Mouse (Mus musculus) G1E (cell line): ENCODE measurements around the gene Unc45b.

Experiments
- CTCF ChIP-seq: IDR thresholded peaks from 2 replicates; pipeline ENCODE4 v1.5.1; 2012; ENCODE audit warnings: low read depth, low read length, inconsistent platforms, mixed read lengths
- GATA1 ChIP-seq: IDR thresholded peaks from 2 replicates; pipeline ENCODE4 v1.6.1; 2012; ENCODE audit warnings: borderline replicate concordance, low read length, inconsistent platforms, mixed read lengths
- GATA2 ChIP-seq: IDR thresholded peaks from 2 replicates; pipeline ENCODE4 v1.6.1; 2012; ENCODE audit warnings: low read depth, low read length, inconsistent platforms, borderline replicate concordance
- POLR2AphosphoS5 ChIP-seq: IDR thresholded peaks from 2 replicates; pipeline ENCODE4 v1.6.1; 2012; ENCODE audit warnings: low read depth, low read length, inconsistent platforms; ENCODE audit not compliant: insufficient replicate concordance
- TAL1 ChIP-seq: conservative IDR thresholded peaks from 2 replicates; pipeline ENCODE4 v1.6.1; 2012; ENCODE audit warnings: low read depth, low read length, inconsistent platforms, mixed read lengths

DNA sequence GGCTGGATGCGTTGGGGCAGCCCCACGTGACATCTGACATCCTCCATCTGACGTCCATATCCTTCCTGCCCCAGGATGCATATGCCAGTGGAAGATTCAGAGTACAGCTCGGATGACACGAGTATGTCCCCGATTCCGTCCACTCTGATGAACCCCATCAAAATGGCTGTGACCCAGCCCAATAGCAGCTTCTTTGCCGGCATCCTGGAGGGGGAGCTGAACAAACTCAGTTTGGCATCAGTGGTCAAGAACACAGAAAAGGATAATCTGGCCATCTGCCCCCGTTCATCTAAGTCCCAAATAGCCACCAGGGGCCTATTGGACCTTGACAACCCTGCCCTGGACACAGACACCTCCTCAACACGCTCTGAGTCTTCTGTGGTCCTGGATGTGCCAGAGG lies 12.9 kb upstream of the Unc45b start:
- TF ChIP-seq CTCF, result no peak
- no peak for TF ChIP-seq GATA1
- TF ChIP-seq POLR2AphosphoS5, result no peak
- TF ChIP-seq TAL1, result no peak
- TF ChIP-seq GATA2, result no peak
